Mouse (Mus musculus) cerebellum, adult 8-10 months (tissue): ENCODE results near the gene 4930544D05Rik.
"Not testable (repeated sequence)": the region's sequence is repeated elsewhere in the genome, so short reads cannot be mapped to it uniquely, and the experiment has no call there.

Experiments
- DNase-seq: peaks from one replicate; pipeline ENCODE4 v3.0.0; 2022

4930544D05Rik gene

GRCm38 (mm10) chr11:70615516-70616093 is at the start of gene 4930544D05Rik:
4930544D05Rik (plus strand) TSS chr11:70615848.
- DNase-seq, result no peak

GRCm38 (mm10) chr11:70566586-70566985 is 49.1 kb upstream of the 4930544D05Rik start:
- DNase-seq, result no peak

- not testable (repeated sequence) for DNase-seq
Measured at GRCm38 (mm10) chr11:70570614-70571013, 45.0 kb upstream of the 4930544D05Rik start.

GRCm38 (mm10) chr11:70571641-70572040 is 44.0 kb upstream of the 4930544D05Rik start:
- DNase-seq, result no peak

GRCm38 (mm10) chr11:70572348-70572902 is 43.2 kb upstream of the 4930544D05Rik start:
- no peak for DNase-seq

GRCm38 (mm10) chr11:70573872-70574271 is 41.8 kb upstream of the 4930544D05Rik start:
- no peak for DNase-seq

GRCm38 (mm10) chr11:70577201-70577600 is 38.4 kb upstream of the 4930544D05Rik start:
- no peak for DNase-seq

GRCm38 (mm10) chr11:70578962-70579361 is 36.7 kb upstream of the 4930544D05Rik start:
- no peak for DNase-seq

GRCm38 (mm10) chr11:70579710-70580357 is 35.8 kb upstream of the 4930544D05Rik start:
- DNase-seq, result no peak

GRCm38 (mm10) chr11:70580358-70580720 is 35.3 kb upstream of the 4930544D05Rik start:
- no peak for DNase-seq

- no peak for DNase-seq
Measured at GRCm38 (mm10) chr11:70580921-70581320, 34.7 kb upstream of the 4930544D05Rik start.

GRCm38 (mm10) chr11:70582196-70582595 is 33.5 kb upstream of the 4930544D05Rik start:
- DNase-seq, result no peak

GRCm38 (mm10) chr11:70583022-70583714 is 32.5 kb upstream of the 4930544D05Rik start:
- no peak for DNase-seq

GRCm38 (mm10) chr11:70583775-70584174 is 31.9 kb upstream of the 4930544D05Rik start:
- DNase-seq, result no peak

GRCm38 (mm10) chr11:70585457-70585856 is 30.2 kb upstream of the 4930544D05Rik start:
- DNase-seq, result peak; percentile 34

GRCm38 (mm10) chr11:70586261-70586660 is 29.4 kb upstream of the 4930544D05Rik start:
- no peak for DNase-seq

GRCm38 (mm10) chr11:70586954-70587353 is 28.7 kb upstream of the 4930544D05Rik start:
- no peak for DNase-seq

- DNase-seq, result no peak
Measured at GRCm38 (mm10) chr11:70591733-70592132, 23.9 kb upstream of the 4930544D05Rik start.

- DNase-seq, result no peak
Measured at GRCm38 (mm10) chr11:70594253-70594989, 21.2 kb upstream of the 4930544D05Rik start.

GRCm38 (mm10) chr11:70595638-70596037 is 20.0 kb upstream of the 4930544D05Rik start:
- no peak for DNase-seq

GRCm38 (mm10) chr11:70596094-70596493 is 19.6 kb upstream of the 4930544D05Rik start:
- no peak for DNase-seq

GRCm38 (mm10) chr11:70597301-70597700 is 18.3 kb upstream of the 4930544D05Rik start:
- no peak for DNase-seq

GRCm38 (mm10) chr11:70598451-70598953 is 17.1 kb upstream of the 4930544D05Rik start:
- no peak for DNase-seq
